Mouse (Mus musculus): ENCODE measurements around the gene Hps3. TPM values are rescaled to one million over a fixed set of nuclear protein-coding genes. Genes with fewer than 3 reads are reported as not detected.
"Not testable (repeated sequence)": the region's sequence is repeated elsewhere in the genome, so short reads cannot be mapped to it uniquely, and the experiment has no call there.

Hps3 gene
- polyA plus RNA-seq, 1 experiment: 3.6 TPM

DNA sequence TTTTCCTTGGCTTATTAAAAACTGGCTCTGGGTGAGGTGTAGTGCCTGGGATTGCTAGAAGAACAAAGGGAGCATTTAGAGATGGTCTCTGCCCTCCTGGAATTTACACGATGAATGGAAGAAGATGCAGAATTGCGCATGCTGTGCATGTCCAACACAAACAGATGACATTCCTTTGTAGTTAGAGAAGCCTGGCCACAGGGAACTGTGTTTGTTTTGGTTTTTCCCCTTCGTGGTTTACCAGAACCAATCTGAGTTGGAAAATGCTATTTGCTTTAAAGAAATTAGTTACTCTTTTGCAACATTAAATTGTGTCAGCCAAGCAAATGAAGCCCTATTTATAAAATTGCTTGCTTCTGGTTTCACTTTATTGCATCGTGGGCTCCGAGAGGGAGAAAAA, 78.2 kb downstream of the Hps3 start, which contains the start of gene Cp:
Cp (plus strand) TSS at position 170 of the 400 bp plus-strand sequence.
- DNase-seq (ENCODE audit: low read depth, low spot score): no peak
- 34% methylated on average over 5 of the region's 5 CpGs for WGBS

DNA sequence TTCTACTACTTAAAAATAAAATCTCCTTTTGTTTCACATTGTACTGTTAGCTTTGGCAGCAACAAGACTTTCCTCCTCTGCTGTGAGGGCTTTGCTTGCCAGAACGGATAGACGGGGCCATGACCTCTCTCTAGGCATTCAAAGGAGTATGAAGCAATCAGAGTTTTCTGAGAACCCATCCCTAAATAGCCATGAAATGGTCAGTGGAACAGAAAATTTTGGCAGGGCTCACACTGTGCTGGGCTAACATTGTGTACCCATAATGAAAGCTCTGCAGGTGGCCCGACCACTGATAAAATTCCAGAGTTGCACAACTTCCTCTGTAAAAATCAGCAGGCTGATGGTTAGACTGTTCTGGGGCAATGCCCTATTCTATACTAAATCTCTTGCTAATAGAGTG, 81.2 kb downstream of the Hps3 start:
- no peak for DNase-seq (ENCODE audit: low read depth, low spot score)
- WGBS: 19% methylated on average over 3 of the region's 3 CpGs

DNA sequence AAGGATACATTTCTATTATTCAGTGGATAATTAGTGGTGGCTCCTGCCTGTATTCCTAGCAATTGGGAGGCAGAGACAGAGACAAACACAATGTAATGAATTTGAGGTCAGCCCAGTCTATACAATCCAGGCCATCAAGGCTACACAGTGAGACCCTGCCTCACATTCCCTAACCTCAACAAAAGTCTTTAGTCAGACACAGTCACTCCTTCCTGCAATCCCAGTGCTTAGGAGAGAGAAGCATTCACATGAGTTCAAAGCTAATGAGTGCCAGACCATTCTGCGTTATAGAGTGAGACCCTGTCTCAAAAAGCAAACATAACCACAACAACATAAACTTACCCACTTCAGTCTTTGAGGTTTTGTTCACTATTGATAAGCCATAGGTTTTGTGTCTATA, 81.7 kb downstream of the Hps3 start:
- WGBS: 54% methylated on average over 1 of the region's 1 CpGs
- DNase-seq (ENCODE audit: low read depth, low spot score): no peak

- DNase-seq (ENCODE audit: low read depth, low spot score): not testable (repeated sequence)
- WGBS: 94% methylated on average over 1 of the region's 1 CpGs
Observed at GRCm38 (mm10) chr3:19949401-19949800, 85.7 kb downstream of the Hps3 start.

- DNase-seq (ENCODE audit: low read depth, low spot score): no peak
Observed at GRCm38 (mm10) chr3:19948552-19948951, 86.6 kb downstream of the Hps3 start.

Other genes starting within 250 kb of the Hps3 start
- gene Cp, start 78.3 kb downstream of the Hps3 start, polyA plus RNA-seq (2012; rRNA removed): 4.0 and 4.9 TPM in 2 replicates
- gene Hltf, start 22.5 kb upstream of the Hps3 start, polyA plus RNA-seq (2012; rRNA removed): 2.3 and 3.8 TPM in 2 replicates
- gene Gyg, start 120.0 kb upstream of the Hps3 start, polyA plus RNA-seq (2012; rRNA removed): 15.0 and 15.6 TPM in 2 replicates
- 0.09 and 0.70 TPM in 2 replicates for gene Cpa3, start 206.9 kb upstream of the Hps3 start, polyA plus RNA-seq (2012; rRNA removed)
- 0.14 TPM in 2 replicates for gene Cpb1, start 240.4 kb upstream of the Hps3 start, polyA plus RNA-seq (2012; rRNA removed)